Mouse (Mus musculus) ES-E14 (cell line): ENCODE data around the gene Gbx2.

ENCODE experiments used
- CHD2 ChIP-seq: IDR thresholded peaks from 2 replicates; pipeline ENCODE4 v1.6.1; 2014; ENCODE audit warnings: mild to moderate bottlenecking, low read depth, low read length, inconsistent platforms
- HCFC1 ChIP-seq: IDR thresholded peaks from 2 replicates; pipeline ENCODE4 v1.6.1; 2012; ENCODE audit warnings: low read length, inconsistent platforms, borderline replicate concordance; ENCODE audit not compliant: insufficient read depth
- ZC3H11A ChIP-seq: IDR thresholded peaks from 2 replicates; pipeline ENCODE4 v1.6.1; 2012; ENCODE audit warnings: low read depth, mild to moderate bottlenecking, inconsistent platforms, low read length, borderline replicate concordance

GRCm38 (mm10) chr1:89932616-89933015 is 1.6 kb upstream of the Gbx2 start:
- TF ChIP-seq CHD2 (no peak), HCFC1 (no peak), ZC3H11A (no peak)
